Mouse (Mus musculus) liver, postnatal 0 days (tissue): ENCODE data around the gene Eri3.

Experiments
- CTCF ChIP-seq: sonication (generic); IDR thresholded peaks from 2 replicates; pipeline ENCODE4 v1.5.1; 2016; ENCODE audit warnings: antibody characterized with exemption, low read depth
- EP300 ChIP-seq: IDR thresholded peaks from 2 replicates; pipeline ENCODE4 v1.6.1; 2016; ENCODE audit warnings: antibody characterized with exemption, low read depth, mild to moderate bottlenecking

DNA sequence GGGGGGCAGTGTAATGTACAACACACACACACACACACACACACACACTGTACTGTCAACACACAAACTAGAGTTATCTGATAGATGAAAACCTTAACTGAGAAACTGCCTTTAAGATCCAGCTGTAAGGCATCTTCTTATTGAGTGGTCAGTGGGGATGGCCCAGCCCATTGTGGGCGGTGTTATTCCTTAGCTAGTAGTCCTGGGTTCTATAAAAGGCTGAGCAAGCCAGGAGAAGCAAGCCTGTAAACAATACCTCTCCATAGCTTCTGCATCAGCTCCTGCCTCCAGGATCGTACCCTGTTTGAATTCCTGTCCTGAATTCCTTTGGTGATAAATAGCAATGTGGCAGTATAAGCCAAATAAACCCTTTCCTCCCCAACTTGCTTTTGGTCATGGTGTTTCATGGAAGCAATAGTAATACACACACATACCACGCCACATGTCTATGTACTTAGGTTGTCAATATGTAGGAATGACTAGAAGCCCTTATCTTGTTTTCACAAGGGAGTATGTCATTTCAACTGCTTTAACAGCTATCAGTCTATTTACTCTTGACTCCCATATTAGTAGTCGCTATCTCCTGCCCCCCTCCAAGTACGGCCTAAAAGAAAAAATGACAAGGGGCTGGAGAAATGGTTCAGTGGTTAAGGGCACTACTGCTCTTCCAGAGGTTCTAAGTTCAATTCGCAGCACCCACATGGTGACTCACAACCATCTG, 133.0 kb downstream of the Eri3 start:
- TF ChIP-seq CTCF (no peak), EP300 (no peak)
